In the genomic region with DNA sequence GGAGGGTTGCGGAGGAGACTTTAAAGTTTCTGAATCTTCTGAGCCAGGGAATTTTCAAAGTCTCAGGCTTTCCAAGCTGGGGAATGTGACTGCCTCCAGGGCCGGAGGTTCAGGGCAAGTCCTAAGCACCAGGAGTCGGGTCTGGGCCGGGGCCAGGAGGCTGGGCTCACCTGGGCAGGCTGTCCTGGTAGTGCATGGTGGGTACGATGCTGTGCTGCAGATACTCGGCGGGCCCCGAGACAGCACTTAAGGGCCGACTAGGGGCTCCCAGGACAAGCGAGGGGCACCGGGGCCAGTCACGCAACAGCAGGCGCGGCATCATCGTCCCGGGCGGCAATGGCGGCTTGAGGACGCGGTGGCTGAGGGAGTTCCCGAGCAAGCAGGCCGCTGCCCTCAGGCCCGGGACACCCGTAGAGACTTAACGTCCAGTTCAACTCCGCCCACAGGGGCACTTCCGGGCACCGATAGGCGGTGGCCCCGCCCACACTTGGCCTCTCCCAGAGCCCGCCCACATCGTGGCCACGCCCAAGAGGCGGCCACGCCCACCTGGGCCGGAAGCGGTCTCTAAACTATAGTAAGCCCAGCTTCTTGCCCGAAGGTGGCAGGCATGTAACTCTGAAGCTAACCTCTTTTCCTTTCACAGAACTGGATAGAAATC, we compare ENCODE assay signal across 7 mouse cellular contexts. TPM values are rescaled to one million over a fixed set of nuclear protein-coding genes. Genes with fewer than 3 reads are reported as not detected.
A peak's percentile ranks its signal among the peaks of the same experiment; 100 is the strongest.
DNase-seq lines count a peak whose midpoint lies in the region; ATAC-seq and TF ChIP-seq lines count a peak whose summit lies in the region.

A gene (minus strand): TSS at position 466 of the 658 bp plus-strand sequence.

- H3K9me3 ChIP-seq in intestine, postnatal 0 days (ENCODE audit: control insufficient read depth) = no peaks in the 10 kb centered on the region
- H3K9me3 ChIP-seq in midbrain, embryonic 12.5 days = no peaks in the 10 kb centered on the region

- peak; percentile 96 for DNase-seq in adrenal gland, adult 2 months
- DNase-seq in embryo, embryonic 9.5 days (ENCODE audit: extremely low spot score) = peak; percentile 98
- no peak for DNase-seq in gonadal fat pad, adult 2 months (ENCODE audit: low read depth)
- DNase-seq in left cerebral cortex, postnatal 4 days = peak; percentile 94

- no peaks in the 10 kb centered on the region for H3K27me3 ChIP-seq in intestine, postnatal 0 days (replicated peaks; ENCODE audit: control insufficient read depth, insufficient read depth, low read length)
- H3K27me3 ChIP-seq in midbrain, embryonic 12.5 days = no peaks in the 10 kb centered on the region
- H3K27me3 ChIP-seq in small intestine, adult 2 months (ENCODE audit: control insufficient read depth, insufficient read depth, low read length) = no peaks in the 10 kb centered on the region

- TF ChIP-seq CTCF in intestine, postnatal 0 days (IDR thresholded peaks at IDR 0.05; ENCODE audit: low read depth) = peak; percentile 66
- no peak for TF ChIP-seq CTCF in small intestine, adult 2 months (IDR thresholded peaks at IDR 0.05; ENCODE audit: extremely low read depth, insufficient read length, insufficient replicate concordance, low read depth, low read length)

- peak within 1 kb of the TSS; percentile 97 for H3K27ac ChIP-seq in intestine, postnatal 0 days (ENCODE audit: low read depth, low read length)
- 0 out of 2 replicates have a peak within 1 kb of the TSS, but pooled peaks have one; percentile 46 for H3K27ac ChIP-seq in midbrain, embryonic 12.5 days (replicated peaks)
- peak within 1 kb of the TSS; percentile 94 for H3K27ac ChIP-seq in small intestine, adult 2 months (ENCODE audit: insufficient read depth, low read depth, low read length)

- H3K4me3 ChIP-seq in intestine, postnatal 0 days (ENCODE audit: low read depth, low read length) = peak within 1 kb of the TSS; percentile 84
- H3K4me3 ChIP-seq in midbrain, embryonic 12.5 days = peak within 1 kb of the TSS; percentile 66
- peak within 1 kb of the TSS; percentile 94 for H3K4me3 ChIP-seq in small intestine, adult 2 months (ENCODE audit: low read depth, low read length)

- H3K4me1 ChIP-seq in intestine, postnatal 0 days (replicated peaks; ENCODE audit: control insufficient read depth, insufficient read depth, low read length) = peaks cover 8% of the 10 kb centered on the region
- peaks cover 11% of the 10 kb centered on the region for H3K4me1 ChIP-seq in midbrain, embryonic 12.5 days
- H3K4me1 ChIP-seq in small intestine, adult 2 months (ENCODE audit: control insufficient read depth, insufficient read depth, insufficient read length, low read length) = peaks cover 12% of the 10 kb centered on the region; the same call in 1 of the 2 replicates

- peak within 1 kb of the TSS; percentile 90 for H3K9ac ChIP-seq in intestine, postnatal 0 days (ENCODE audit: low read depth, low read length)
- peak within 1 kb of the TSS; percentile 79 for H3K9ac ChIP-seq in midbrain, embryonic 12.5 days (replicated peaks)

- peak; percentile 89 for ATAC-seq in intestine, postnatal 0 days
- ATAC-seq in midbrain, embryonic 12.5 days (ENCODE audit: low FRiP score, low read depth) = peak; percentile 97

- peak; percentile 93 for TF ChIP-seq POLR2A in small intestine, adult 2 months (IDR thresholded peaks at IDR 0.05; ENCODE audit: low read depth, low read length)

- under 1% methylated on average over 38 of the region's 38 CpGs for WGBS in intestine, postnatal 0 days
- WGBS in midbrain, embryonic 12.5 days = 2% methylated on average over 38 of the region's 38 CpGs
- under 1% methylated on average over 38 of the region's 38 CpGs for WGBS in small intestine, adult 2 months

- peak within 1 kb of the TSS; percentile 74 for H3K4me2 ChIP-seq in intestine, postnatal 0 days (replicated peaks; ENCODE audit: low read depth)
- peak within 1 kb of the TSS; percentile 80 for H3K4me2 ChIP-seq in midbrain, embryonic 12.5 days (replicated peaks)

- intact Hi-C loops in left cerebral cortex, postnatal 4 days (cut with DNase I) = no loop called here

- H3K36me3 ChIP-seq in intestine, postnatal 0 days (ENCODE audit: control insufficient read depth, insufficient read depth) = no peaks in the 10 kb centered on the region
- no peaks in the 10 kb centered on the region for H3K36me3 ChIP-seq in midbrain, embryonic 12.5 days
- no peaks in the 10 kb centered on the region for H3K36me3 ChIP-seq in small intestine, adult 2 months (ENCODE audit: control insufficient read depth, insufficient read depth, low read length)

RNA-seq across cellular contexts. Expression of the gene that starts here (rescaled TPM):
- 100 to 1,000 TPM; 231 to 235 TPM for total RNA-seq in adrenal gland, adult 2 months (2021)
- polyA plus RNA-seq in adrenal gland, adult 2 months (2012; rRNA removed) = 475 and 582 TPM in 2 replicates
- polyA plus RNA-seq in gonadal fat pad, adult 2 months (2012; rRNA removed) = 83.1 and 87.7 TPM in 2 replicates
- 128 and 130 TPM in 2 replicates for polyA plus RNA-seq in intestine, postnatal 0 days (2015; fragmentation: Nextera tagmentation; extraction: Ambion mirVana)
- 1 to 10 TPM; 4.8 to 5.9 TPM for total RNA-seq in left cerebral cortex, postnatal 4 days (2021)
- polyA plus RNA-seq in midbrain, embryonic 12.5 days (2016; fragmentation: Nextera tagmentation; extraction: Ambion mirVana) = 28.5 and 31.8 TPM in 2 replicates
- 130 and 162 TPM in 2 replicates for polyA plus RNA-seq in small intestine, adult 2 months (2012; rRNA removed)

Comparison
In these comparisons a context has a peak if more than half of its experiments do, and no peak if none do; other contexts are left out.
1. RNA of the gene that starts here (total RNA-seq): 231 to 235 TPM in adrenal gland, adult 2 months; 4.8 to 5.9 TPM in left cerebral cortex, postnatal 4 days; every median in the first group is over 10 times any median in the second.
2. H3K27ac ChIP-seq: peak in every context shown above with its lines; median percentile 97 in intestine, postnatal 0 days; 94 in small intestine, adult 2 months; 46 in midbrain, embryonic 12.5 days.
3. Peak in every context shown above with its lines, with median percentiles within 50 percentile points of each other: H3K4me3 ChIP-seq.